Mouse (Mus musculus) adrenal gland (tissue): ENCODE results near the gene Lrrtm3.

Source experiments
- intact Hi-C: fragments of 180-260 bp; cut with DNase I; formaldehyde crosslinking; loops from one replicate; pipeline ENCODE4 v1.15.1; 2025

The Lrrtm3 gene

GRCm38 (mm10) chr10:63908878-63909277 is 181.2 kb downstream of the Lrrtm3 start:
- intact Hi-C loops = no loop called here

GRCm38 (mm10) chr10:63899891-63900290 is 190.2 kb downstream of the Lrrtm3 start:
- intact Hi-C loops = no loop called here

- intact Hi-C loops = no loop called here
These were observed 195.5 kb downstream of the Lrrtm3 start for GRCm38 (mm10) chr10:63894612-63895011.

- intact Hi-C loops = no loop called here
These were observed 203.5 kb downstream of the Lrrtm3 start for GRCm38 (mm10) chr10:63886449-63887088.

GRCm38 (mm10) chr10:63880462-63880903 is 209.6 kb downstream of the Lrrtm3 start:
- intact Hi-C loops = no loop called here
